Mouse (Mus musculus) adrenal gland, adult 8-10 months (tissue): Measurements from ENCODE around the gene Zfp148. TPM values are rescaled to one million over a fixed set of nuclear protein-coding genes. Genes with fewer than 3 reads are reported as not detected.
"Not testable (repeated sequence)": the region's sequence is repeated elsewhere in the genome, so short reads cannot be mapped to it uniquely, and the experiment has no call there.

Source experiments
- DNase-seq: peaks from one replicate; pipeline ENCODE4 v3.0.0; 2022
- total RNA-seq, 4 experiments: library from RNA; stranded (reverse); gene quantifications; 2 replicates each; pipeline ENCODE4 v1.2.4; 2022

The Zfp148 gene
- total RNA-seq, 4 experiments from 2014 or later = 52.2 to 82.0 (median 73.8) TPM

GRCm38 (mm10) chr16:33382341-33382740 is 1.7 kb downstream of the Zfp148 start:
- no peak for DNase-seq

GRCm38 (mm10) chr16:33383584-33383983 is 2.9 kb downstream of the Zfp148 start:
- no peak for DNase-seq

- DNase-seq = not testable (repeated sequence)
These were observed 3.4 kb downstream of the Zfp148 start for GRCm38 (mm10) chr16:33384057-33384456.

DNA sequence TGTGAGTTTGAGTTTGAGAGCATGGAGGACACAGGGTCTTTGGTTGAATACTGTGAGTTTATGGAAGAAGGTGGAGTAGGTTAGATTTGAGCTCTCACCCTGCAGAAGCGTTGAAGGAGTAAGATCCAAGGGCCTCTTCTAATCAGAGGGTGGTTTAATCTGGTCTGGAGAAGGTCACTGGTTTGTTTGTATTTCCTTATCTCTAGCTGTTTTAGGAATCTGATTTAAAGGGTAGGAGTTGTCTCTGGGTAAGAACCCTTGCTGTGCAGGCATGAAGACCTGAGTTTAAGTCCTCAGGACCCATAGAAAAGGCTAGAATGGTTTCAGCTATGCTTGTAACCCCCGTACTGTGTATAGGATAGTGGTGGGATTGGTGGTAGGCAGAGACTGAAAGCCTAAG is 6.4 kb downstream of the Zfp148 start:
- DNase-seq = no peak

DNA sequence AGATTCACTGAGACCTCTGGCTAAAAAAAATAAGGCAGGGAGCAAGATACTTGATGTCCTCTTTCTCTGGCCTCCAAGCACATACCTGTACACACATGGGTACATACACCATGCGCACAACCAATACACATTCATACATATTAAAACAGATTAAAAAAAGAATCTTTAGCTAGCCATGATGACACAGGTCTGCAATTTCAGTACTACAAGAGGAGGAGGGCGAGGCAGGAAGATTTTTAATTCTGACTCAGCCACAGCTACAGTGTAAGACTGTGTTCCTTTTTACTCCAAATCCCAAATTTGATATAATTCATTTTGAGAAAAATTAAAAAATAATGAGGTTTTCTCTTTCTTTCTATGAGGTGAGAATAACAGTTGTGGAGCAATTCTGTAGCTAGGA is 6.8 kb downstream of the Zfp148 start:
- DNase-seq = no peak

DNA sequence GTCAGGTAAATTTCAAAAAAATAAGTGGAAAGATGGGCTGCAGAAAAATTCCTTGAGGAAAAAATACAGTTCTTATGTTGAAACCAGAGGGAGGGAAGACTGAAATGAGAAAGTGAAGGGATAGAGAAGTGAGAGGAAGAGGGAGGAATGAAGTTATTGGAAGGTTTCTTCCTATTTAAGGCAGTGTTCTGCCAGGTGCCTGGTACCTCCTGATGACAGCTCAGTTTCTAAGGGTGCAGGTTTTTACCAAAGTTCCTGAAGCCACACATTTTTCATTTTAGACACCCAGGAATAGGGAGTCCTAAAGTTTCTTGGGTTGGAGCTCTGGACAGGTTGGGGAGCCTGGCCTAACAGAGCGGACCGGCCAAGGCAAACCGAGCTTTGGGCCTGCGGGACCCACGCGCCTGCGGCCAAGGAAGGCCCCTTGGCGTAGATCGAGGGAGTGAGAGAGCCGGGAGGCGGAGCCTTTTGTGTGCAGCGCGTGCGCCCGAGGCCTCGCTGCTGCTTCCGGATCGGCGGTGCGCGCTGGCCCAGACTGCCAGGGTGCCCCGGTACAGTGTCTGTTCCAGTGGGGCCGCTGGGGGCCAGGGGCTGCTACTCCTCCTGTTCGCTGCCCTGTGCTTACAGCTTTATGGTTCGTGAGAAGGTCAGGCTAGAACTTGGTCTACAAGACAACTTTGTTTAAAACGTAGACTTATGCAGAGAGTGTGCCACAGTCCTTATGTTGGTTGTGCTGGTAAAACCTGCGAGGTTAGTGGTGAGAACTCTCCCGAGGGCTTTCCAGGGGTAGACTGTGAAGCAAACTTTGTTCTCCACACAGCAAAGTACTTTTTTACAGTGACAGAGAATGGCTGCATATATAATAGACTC is 19.5 kb downstream of the Zfp148 start:
- DNase-seq = peak; percentile 64

DNA sequence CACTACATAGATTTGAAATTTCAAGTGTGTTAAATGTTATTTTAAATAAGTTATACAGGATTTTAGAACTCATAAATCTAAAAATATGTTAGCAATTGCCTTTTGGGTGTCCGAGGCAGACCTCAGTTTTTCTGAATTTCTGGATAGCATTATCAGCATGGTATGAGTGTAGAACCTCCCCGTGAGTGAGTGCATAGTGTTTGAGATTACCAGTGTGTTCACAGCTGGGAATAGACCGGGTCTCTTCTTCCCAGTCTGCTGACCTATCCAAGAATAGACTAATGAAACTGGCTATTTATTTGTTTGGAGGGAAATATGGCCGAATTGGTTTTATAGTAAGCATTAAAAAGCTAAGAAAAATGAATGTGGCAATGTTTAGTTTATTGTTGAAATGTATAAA is 20.3 kb downstream of the Zfp148 start:
- DNase-seq = no peak

GRCm38 (mm10) chr16:33403258-33403657 is 22.6 kb downstream of the Zfp148 start:
- no peak for DNase-seq

DNA sequence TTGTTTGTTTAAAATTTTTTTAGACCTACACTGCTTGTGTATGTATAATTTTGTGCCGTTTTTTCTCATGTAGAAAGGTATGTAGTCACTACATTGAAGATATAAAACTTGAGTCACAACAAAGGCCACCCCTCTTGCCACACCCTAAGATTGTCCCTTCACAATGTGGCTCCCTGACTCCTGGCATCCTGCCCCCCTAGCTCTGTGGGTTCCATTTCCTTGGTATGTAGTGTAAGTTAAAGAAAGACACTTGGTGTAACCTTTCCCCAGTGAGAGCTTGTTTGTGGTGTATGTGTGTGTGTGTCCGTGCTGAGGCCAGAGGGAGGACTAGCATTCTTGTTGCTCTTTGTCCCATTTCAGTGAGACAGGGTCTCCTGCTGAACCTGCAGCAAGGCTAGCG is 23.4 kb downstream of the Zfp148 start:
- DNase-seq = no peak

DNA sequence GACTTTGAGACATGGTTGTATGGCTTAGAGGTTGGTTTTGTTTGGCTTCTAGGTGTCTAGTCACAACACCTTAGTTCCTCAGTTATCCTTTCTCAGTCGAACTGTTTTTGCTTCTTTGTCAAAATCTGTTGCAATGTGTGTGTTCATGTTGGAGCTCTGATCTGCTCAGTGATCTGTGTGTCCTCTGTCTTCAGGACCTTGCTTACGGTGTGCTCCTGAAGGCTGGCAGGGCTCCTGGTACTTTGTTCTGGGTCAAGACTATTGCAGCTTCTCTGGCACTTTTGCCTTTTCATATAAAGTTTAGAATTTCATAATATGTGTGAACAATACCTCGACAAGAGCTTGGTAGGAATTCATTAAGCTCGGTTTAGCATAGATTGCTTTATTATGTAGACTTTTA is 24.9 kb downstream of the Zfp148 start:
- no peak for DNase-seq

DNA sequence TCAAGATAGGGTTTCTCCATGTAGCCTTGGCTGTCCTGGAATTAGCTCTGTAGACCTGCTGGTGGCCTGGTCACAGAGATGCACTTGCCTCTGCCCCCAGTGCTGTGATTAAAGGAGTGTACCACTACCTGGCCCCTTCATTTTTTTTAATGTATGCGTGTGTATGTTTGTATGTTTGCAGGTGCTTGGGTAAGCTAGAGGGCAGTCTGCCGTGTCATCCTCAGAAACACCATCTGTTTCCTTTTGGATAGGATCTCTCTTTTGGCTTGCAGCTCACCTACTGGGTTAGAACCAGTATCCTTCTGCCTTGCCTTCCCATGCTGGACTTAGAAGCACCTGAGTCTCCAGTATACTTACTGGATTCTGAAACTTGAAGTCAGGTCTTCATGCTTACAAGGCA is 29.5 kb downstream of the Zfp148 start:
- no peak for DNase-seq

GRCm38 (mm10) chr16:33410605-33411004 is 30.0 kb downstream of the Zfp148 start:
- no peak for DNase-seq

GRCm38 (mm10) chr16:33414191-33414590 is 33.6 kb downstream of the Zfp148 start:
- no peak for DNase-seq

- no peak for DNase-seq
These were observed 35.0 kb downstream of the Zfp148 start for GRCm38 (mm10) chr16:33415607-33416006.

GRCm38 (mm10) chr16:33428327-33428726 is 47.7 kb downstream of the Zfp148 start:
- DNase-seq = no peak

- no peak for DNase-seq
These were observed 51.0 kb downstream of the Zfp148 start for GRCm38 (mm10) chr16:33431660-33432059.

GRCm38 (mm10) chr16:33441065-33441464 is 60.4 kb downstream of the Zfp148 start:
- no peak for DNase-seq

DNA sequence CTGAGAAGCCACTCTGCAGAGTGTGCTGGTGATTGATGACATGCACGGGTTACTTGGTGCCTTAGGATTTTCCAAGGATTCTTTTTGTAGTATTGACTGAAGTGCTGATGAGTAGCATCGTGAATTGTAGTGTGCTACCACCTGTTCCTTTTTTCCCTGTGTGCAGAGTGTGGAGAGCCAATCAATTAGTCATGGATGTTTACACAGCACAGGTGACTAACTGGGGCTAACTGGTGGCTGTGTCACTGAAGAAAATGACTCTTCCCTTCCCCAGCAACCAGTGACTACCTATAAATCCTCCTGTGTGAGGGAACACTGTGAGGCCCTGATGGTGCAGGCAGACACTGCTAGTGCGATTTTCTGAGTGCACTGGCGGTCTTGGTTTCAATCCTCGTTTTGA is 66.2 kb downstream of the Zfp148 start:
- DNase-seq = no peak

DNA sequence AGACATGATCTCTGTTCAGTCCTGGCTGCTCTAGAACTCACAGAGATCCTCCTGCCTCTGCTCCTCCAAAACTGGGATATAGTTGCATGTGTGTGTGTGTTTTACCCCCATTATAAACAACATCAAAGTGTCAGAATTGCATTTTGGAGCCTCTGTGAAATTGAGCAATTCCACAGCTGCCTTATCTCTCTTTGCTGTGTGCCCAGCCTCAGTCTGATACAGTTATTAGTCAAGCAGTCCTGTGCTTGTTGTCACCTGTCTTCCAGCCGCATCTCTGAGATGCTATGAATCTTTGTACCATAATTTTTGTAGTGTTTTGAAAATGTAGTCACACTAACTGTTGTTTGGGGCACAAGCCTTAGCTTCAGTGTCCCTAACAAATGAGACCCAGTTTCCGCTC is 73.2 kb downstream of the Zfp148 start:
- no peak for DNase-seq

DNA sequence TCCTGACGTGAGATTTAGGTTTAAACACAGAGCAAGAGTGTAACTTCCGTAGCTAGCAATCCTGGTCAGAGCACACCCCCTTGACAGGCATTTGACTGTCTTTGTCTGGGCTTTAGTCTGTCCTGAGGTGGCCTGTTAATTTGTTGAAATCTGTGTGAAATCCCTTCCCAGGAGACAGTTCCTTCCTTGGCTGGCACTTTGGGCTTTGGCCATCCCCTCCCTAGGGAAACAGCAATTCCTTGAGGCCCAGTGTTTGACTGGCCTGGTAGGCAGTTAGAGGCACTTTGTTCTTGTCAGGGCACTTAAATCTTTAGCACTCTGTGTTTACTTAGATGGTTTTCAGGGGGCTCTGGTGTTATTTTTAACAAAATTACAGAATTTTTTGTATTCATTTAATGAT is 73.7 kb downstream of the Zfp148 start:
- DNase-seq = no peak

- DNase-seq = peak; percentile 26
These were observed 74.8 kb downstream of the Zfp148 start for GRCm38 (mm10) chr16:33455263-33455910.

DNA sequence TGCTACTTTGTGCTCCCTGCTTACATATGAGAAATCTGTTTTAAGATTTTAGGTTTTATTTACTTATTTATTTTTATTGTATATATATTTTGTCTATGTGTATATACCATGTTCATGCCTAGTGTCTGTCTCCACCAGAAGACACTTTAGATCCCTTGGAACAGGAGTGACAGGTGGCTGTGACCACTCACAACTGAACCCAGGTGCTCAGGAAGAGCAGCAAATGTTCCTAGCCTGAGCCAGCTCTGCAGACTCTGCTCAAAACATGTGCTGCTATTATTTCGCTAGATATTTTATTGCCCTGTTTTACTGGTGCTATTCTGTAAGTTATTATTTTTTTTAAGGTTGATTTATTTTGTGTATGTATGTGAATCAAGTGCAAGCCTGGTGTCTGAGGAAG is 78.5 kb downstream of the Zfp148 start:
- DNase-seq = no peak

DNA sequence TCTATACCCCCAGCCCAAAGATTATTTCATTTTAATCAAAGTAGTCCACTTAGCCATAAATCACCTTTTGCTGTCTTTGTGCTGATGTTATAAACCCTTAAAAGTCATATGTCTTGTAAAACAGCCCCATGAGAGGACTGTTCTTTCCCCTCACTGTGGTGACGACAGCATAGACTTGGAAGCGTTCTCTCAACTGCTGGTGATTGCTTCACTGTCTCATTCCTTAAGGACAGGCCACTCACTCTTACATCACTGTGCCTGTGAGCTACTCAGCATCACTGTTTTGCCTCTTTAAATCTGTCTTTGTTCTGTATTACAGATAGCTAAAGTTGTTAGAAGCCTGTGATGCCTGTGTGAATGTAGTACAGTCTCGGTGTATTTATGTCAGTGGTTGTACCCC is 80.8 kb downstream of the Zfp148 start:
- DNase-seq = no peak
